Mouse (Mus musculus) bone marrow macrophage, adult 2 months (primary cell): ENCODE data around the gene Mx1.

Experiments
- CTCF ChIP-seq: IDR thresholded peaks from 2 replicates; pipeline ENCODE4 v1.5.1; 2012; ENCODE audit warnings: low read depth, mild to moderate bottlenecking, low read length, moderate library complexity
- POLR2A ChIP-seq: IDR thresholded peaks from 2 replicates; pipeline ENCODE4 v1.6.1; 2012; ENCODE audit warnings: mild to moderate bottlenecking, low read depth, low read length, borderline replicate concordance

DNA sequence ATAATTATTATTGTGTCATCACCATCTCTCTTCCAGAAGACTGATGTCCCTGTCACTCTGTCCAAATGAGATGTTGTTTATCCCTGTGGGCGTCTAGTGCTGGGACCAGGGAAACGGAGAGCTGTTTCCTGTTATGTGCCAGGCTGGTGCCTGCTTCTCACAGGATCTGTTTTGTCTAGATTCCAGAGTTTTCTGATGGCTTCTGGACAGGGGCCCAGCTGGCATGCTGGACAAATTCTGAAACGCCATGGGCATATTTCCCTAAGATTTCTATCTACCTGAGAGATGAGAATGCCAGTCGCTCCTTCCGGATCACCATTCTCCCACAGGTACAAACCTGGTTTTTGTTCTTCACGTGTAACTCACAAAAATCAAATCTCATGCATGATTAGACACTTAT lies 41.0 kb downstream of the Mx1 start:
- TF ChIP-seq POLR2A (no peak), CTCF (no peak)
